Mouse (Mus musculus): ENCODE measurements around the gene Rtl10. TPM values are rescaled to one million over a fixed set of nuclear protein-coding genes. Genes with fewer than 3 reads are reported as not detected.
"Not testable (repeated sequence)": the region's sequence is repeated elsewhere in the genome, so short reads cannot be mapped to it uniquely, and the experiment has no call there.

The Rtl10 gene
- polyA plus RNA-seq, 1 experiment from 2014 or later, result 1.6 TPM

- DNase-seq (ENCODE audit: low spot score), result no peak
- H3K27me3 ChIP-seq (ENCODE audit: insufficient read depth, poor library complexity, severe bottlenecking), result no peaks in the 10 kb centered on the region
- peaks cover 6% of the 10 kb centered on the region; the same call in 1 of the 2 replicates for H3K9me3 ChIP-seq
- H3K36me3 ChIP-seq, result no peaks in the 10 kb centered on the region
- WGBS, result 88% methylated on average over 5 of the region's 5 CpGs
- no peak overlapping the region for H3K27ac ChIP-seq
- H3K4me3 ChIP-seq, result no peak overlapping the region
- H3K4me1 ChIP-seq, result no peaks in the 10 kb centered on the region
Measured at GRCm38 (mm10) chr16:18528656-18529055, 30.0 kb downstream of the Rtl10 start.

- DNase-seq (ENCODE audit: low spot score); H3K36me3 ChIP-seq; H3K27me3 ChIP-seq (ENCODE audit: insufficient read depth, poor library complexity, severe bottlenecking); H3K4me1 ChIP-seq; H3K27ac ChIP-seq; H3K4me3 ChIP-seq; H3K9me3 ChIP-seq: not testable (repeated sequence)
- 93% methylated on average over 7 of the region's 7 CpGs for WGBS
Measured at GRCm38 (mm10) chr16:18533061-18533460, 34.4 kb downstream of the Rtl10 start.

- no peak overlapping the region for H3K27ac ChIP-seq
- H3K9me3 ChIP-seq, result no peaks in the 10 kb centered on the region
- no peak for DNase-seq (ENCODE audit: low spot score)
- WGBS, result 89% methylated on average over 3 of the region's 3 CpGs
- peaks cover 9% of the 10 kb centered on the region; the same call in 1 of the 2 replicates for H3K27me3 ChIP-seq (ENCODE audit: insufficient read depth, poor library complexity, severe bottlenecking)
- peaks cover 21% of the 10 kb centered on the region for H3K4me1 ChIP-seq
- H3K36me3 ChIP-seq, result no peaks in the 10 kb centered on the region
- no peak overlapping the region for H3K4me3 ChIP-seq
Measured at GRCm38 (mm10) chr16:18537407-18537990, 38.8 kb downstream of the Rtl10 start.

- H3K36me3 ChIP-seq, result no peaks in the 10 kb centered on the region
- 52% methylated on average over 6 of the region's 6 CpGs for WGBS
- H3K4me3 ChIP-seq, result no peak overlapping the region
- DNase-seq (ENCODE audit: low spot score), result no peak
- H3K4me1 ChIP-seq, result peaks cover 35% of the 10 kb centered on the region
- no peaks in the 10 kb centered on the region for H3K9me3 ChIP-seq
- no peak overlapping the region for H3K27ac ChIP-seq
- H3K27me3 ChIP-seq (ENCODE audit: insufficient read depth, poor library complexity, severe bottlenecking), result peaks cover 13% of the 10 kb centered on the region; the same call in 1 of the 2 replicates
Measured at GRCm38 (mm10) chr16:18539281-18539680, 40.6 kb downstream of the Rtl10 start.

GRCm38 (mm10) chr16:18543151-18543829 is 44.6 kb downstream of the Rtl10 start:
- peaks cover 34% of the 10 kb centered on the region for H3K4me1 ChIP-seq
- H3K27me3 ChIP-seq (ENCODE audit: insufficient read depth, poor library complexity, severe bottlenecking), result peaks cover 16% of the 10 kb centered on the region; the same call in 1 of the 2 replicates
- WGBS, result 52% methylated on average over 8 of the region's 8 CpGs
- H3K36me3 ChIP-seq, result no peaks in the 10 kb centered on the region
- H3K27ac ChIP-seq, result no peak overlapping the region
- H3K4me3 ChIP-seq, result no peak overlapping the region
- no peaks in the 10 kb centered on the region for H3K9me3 ChIP-seq
- no peak for DNase-seq (ENCODE audit: low spot score)

- H3K4me1 ChIP-seq, result peaks cover 35% of the 10 kb centered on the region
- no peak overlapping the region for H3K27ac ChIP-seq
- peaks cover 14% of the 10 kb centered on the region; the same call in 1 of the 2 replicates for H3K27me3 ChIP-seq (ENCODE audit: insufficient read depth, poor library complexity, severe bottlenecking)
- H3K4me3 ChIP-seq, result no peak overlapping the region
- no peaks in the 10 kb centered on the region for H3K36me3 ChIP-seq
- 78% methylated on average over 5 of the region's 5 CpGs for WGBS
- no peak for DNase-seq (ENCODE audit: low spot score)
- H3K9me3 ChIP-seq, result no peaks in the 10 kb centered on the region
Measured at GRCm38 (mm10) chr16:18547891-18548290, 49.2 kb downstream of the Rtl10 start.

Other genes with a start within 250 kb of the Rtl10 start
- gene Gm49776, start 240.6 kb upstream of the Rtl10 start, polyA plus RNA-seq (2016; fragmentation: Nextera tagmentation; extraction: Ambion mirVana), result 1.4 and 4.0 TPM in 2 replicates
- gene Dgcr8, start 209.7 kb upstream of the Rtl10 start, polyA plus RNA-seq (2016; fragmentation: Nextera tagmentation; extraction: Ambion mirVana), result 25.4 and 30.0 TPM in 2 replicates
- gene Tango2, start 150.8 kb upstream of the Rtl10 start, polyA plus RNA-seq (2016; fragmentation: Nextera tagmentation; extraction: Ambion mirVana), result 51.3 and 62.1 TPM in 2 replicates
- 25.8 and 29.7 TPM in 2 replicates for gene Arvcf, start 150.7 kb upstream of the Rtl10 start, polyA plus RNA-seq (2016; fragmentation: Nextera tagmentation; extraction: Ambion mirVana)
- gene Txnrd2, start 72.5 kb upstream of the Rtl10 start, polyA plus RNA-seq (2016; fragmentation: Nextera tagmentation; extraction: Ambion mirVana), result 40.1 and 47.7 TPM in 2 replicates
- gene Comt, start 72.0 kb upstream of the Rtl10 start, polyA plus RNA-seq (2016; fragmentation: Nextera tagmentation; extraction: Ambion mirVana), result 83.5 and 102 TPM in 2 replicates
- gene Gnb1l, start 188 bp upstream of the Rtl10 start, polyA plus RNA-seq (2016; fragmentation: Nextera tagmentation; extraction: Ambion mirVana), result 10.8 and 17.1 TPM in 2 replicates
- 1.00 and 6.9 TPM in 2 replicates for gene Tbx1, start 91.8 kb downstream of the Rtl10 start, polyA plus RNA-seq (2016; fragmentation: Nextera tagmentation; extraction: Ambion mirVana)
- 6.0 and 7.4 TPM in 2 replicates for gene Gp1bb, start 123.5 kb downstream of the Rtl10 start, polyA plus RNA-seq (2016; fragmentation: Nextera tagmentation; extraction: Ambion mirVana)
- gene Gm49601, start 127.5 kb downstream of the Rtl10 start, polyA plus RNA-seq (2016; fragmentation: Nextera tagmentation; extraction: Ambion mirVana), result 0.26 and 1.1 TPM in 2 replicates
- gene Sept5, start 131.1 kb downstream of the Rtl10 start, polyA plus RNA-seq (2016; fragmentation: Nextera tagmentation; extraction: Ambion mirVana), result 4.3 and 11.7 TPM in 2 replicates